Mouse (Mus musculus) myocyte (in vitro differentiated cells): ENCODE measurements around the gene Kmt5b.

Source experiments
- CEBPB ChIP-seq: IDR thresholded peaks from 2 replicates; pipeline ENCODE4 v1.6.1; 2011; ENCODE audit warnings: mild to moderate bottlenecking, moderate library complexity; ENCODE audit not compliant: poor library complexity, insufficient read depth, severe bottlenecking
- MYOD1 ChIP-seq, 3 experiments: IDR thresholded peaks; one replicate each; pipeline ENCODE4 v1.6.1; 2011; ENCODE audit warnings: control low read depth in 2 of 3, low read depth in 2 of 3, mild to moderate bottlenecking in 2 of 3, moderate library complexity in 1 of 3; ENCODE audit not compliant: insufficient read length in 2 of 3, control insufficient read depth in 1 of 3
- SRF ChIP-seq: IDR thresholded peaks from one replicate; pipeline ENCODE4 v1.6.1; 2011; ENCODE audit warnings: low read depth; ENCODE audit not compliant: control insufficient read depth, insufficient read length

- TF ChIP-seq MYOD1 (IDR thresholded peaks at IDR 0.05; ENCODE audit: control insufficient read depth in 1 of 3, insufficient read length in 2 of 3, low read depth in 2 of 3) = no peak
- no peak for TF ChIP-seq CEBPB
- TF ChIP-seq SRF = no peak
These were observed 73.5 kb downstream of the Kmt5b start for GRCm38 (mm10) chr19:3840685-3841084.
